ENCODE assay signal across 27 mouse cellular contexts in genomic region chr10:66304901-66305300, GRCm38 (mm10).
"Had no signal": no experiment of that assay in that cellular context is flagged by ENCODE, and none has a peak within 500 bp of the region (broad histone marks: within the 10 kb centered on the region; RNA-seq: fewer than 3 reads in every experiment).

No protein-coding gene starts in this region.

- H3K27ac ChIP-seq: embryonic facial prominence, embryonic 10.5 days; embryonic facial prominence, embryonic 12.5 days; embryonic facial prominence, embryonic 13.5 days; embryonic facial prominence, embryonic 15.5 days; forebrain, embryonic 10.5 days; forebrain, embryonic 12.5 days; forebrain, embryonic 13.5 days; forebrain, embryonic 15.5 days; gastrocnemius, adult 2 months had no signal

- H3K4me3 ChIP-seq: embryonic facial prominence, embryonic 10.5 days; embryonic facial prominence, embryonic 12.5 days; embryonic facial prominence, embryonic 13.5 days; embryonic facial prominence, embryonic 15.5 days; erythroblast, embryonic 14.5 days; forebrain, embryonic 10.5 days; forebrain, embryonic 12.5 days; forebrain, embryonic 13.5 days; forebrain, embryonic 15.5 days; gastrocnemius, adult 2 months had no signal

- ATAC-seq: forebrain, embryonic 13.5 days; forebrain, embryonic 14.5 days; forebrain, embryonic 15.5 days; forebrain, embryonic 16.5 days; forebrain, postnatal 0 days had no signal

- DNase-seq: cerebellum, adult 18-20 months; cerebellum, adult 2 months; cerebellum, adult 8-10 months; cerebellum, adult 9-10 months; cerebellum, adult 9-11 months; cerebellum, postnatal 10 days; cerebellum, postnatal 14 days; cerebellum, postnatal 25 days; cerebellum, postnatal 36 days; embryo, embryonic 11 days; forebrain, postnatal 0 days; gastrocnemius, adult 2 months; gastrocnemius, postnatal 10 days; gastrocnemius, postnatal 14 days; gastrocnemius, postnatal 25 days; gastrocnemius, postnatal 36 days had no signal

- H3K9me3 ChIP-seq: embryonic facial prominence, embryonic 10.5 days; embryonic facial prominence, embryonic 12.5 days; embryonic facial prominence, embryonic 13.5 days; embryonic facial prominence, embryonic 15.5 days; forebrain, embryonic 10.5 days; forebrain, embryonic 12.5 days; forebrain, embryonic 13.5 days; forebrain, embryonic 15.5 days had no signal

- H3K36me3 ChIP-seq: embryonic facial prominence, embryonic 10.5 days; embryonic facial prominence, embryonic 12.5 days; embryonic facial prominence, embryonic 13.5 days; embryonic facial prominence, embryonic 15.5 days; forebrain, embryonic 10.5 days; forebrain, embryonic 12.5 days; forebrain, embryonic 15.5 days had no signal

- H3K4me1 ChIP-seq: embryonic facial prominence, embryonic 10.5 days; embryonic facial prominence, embryonic 12.5 days; embryonic facial prominence, embryonic 13.5 days; embryonic facial prominence, embryonic 15.5 days; forebrain, embryonic 10.5 days; forebrain, embryonic 12.5 days; forebrain, embryonic 13.5 days; forebrain, embryonic 15.5 days had no signal

- H3K4me2 ChIP-seq: embryonic facial prominence, embryonic 12.5 days; embryonic facial prominence, embryonic 13.5 days; embryonic facial prominence, embryonic 15.5 days; forebrain, embryonic 12.5 days; forebrain, embryonic 13.5 days; forebrain, embryonic 15.5 days had no signal

- H3K27me3 ChIP-seq: embryonic facial prominence, embryonic 12.5 days; embryonic facial prominence, embryonic 13.5 days; embryonic facial prominence, embryonic 15.5 days; forebrain, embryonic 12.5 days; forebrain, embryonic 13.5 days; forebrain, embryonic 15.5 days had no signal

- H3K9ac ChIP-seq: embryonic facial prominence, embryonic 12.5 days; embryonic facial prominence, embryonic 13.5 days; embryonic facial prominence, embryonic 15.5 days; forebrain, embryonic 12.5 days; forebrain, embryonic 13.5 days; forebrain, embryonic 15.5 days; forebrain, postnatal 0 days had no signal
